ENCODE assay signal across 20 mouse cellular contexts in the genomic region with DNA sequence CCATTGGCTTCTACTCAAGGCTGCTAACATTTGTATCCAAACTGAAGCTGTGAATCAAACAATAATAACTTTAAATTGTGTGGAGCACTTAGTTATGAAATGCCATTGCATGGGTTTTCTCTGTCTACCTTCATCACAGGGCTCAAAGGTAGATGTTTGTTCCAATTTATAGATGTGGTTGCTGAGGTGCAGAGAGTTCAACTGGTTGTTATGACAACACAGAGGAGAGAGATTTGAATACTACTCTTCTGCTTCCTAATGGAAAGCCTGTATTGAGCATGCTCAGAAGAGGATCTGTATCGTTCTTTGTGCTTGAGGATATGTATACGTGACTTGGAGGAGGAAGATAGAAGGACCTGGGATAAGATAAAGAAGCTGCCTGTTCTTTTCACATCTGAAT.
DNase-seq lines count a peak whose midpoint lies in the region; TF ChIP-seq lines count a peak whose summit lies in the region.
"Had no signal": no experiment of that assay in that cellular context is flagged by ENCODE, and none has a peak within 500 bp of the region (broad histone marks: within the 10 kb centered on the region; RNA-seq: fewer than 3 reads in every experiment).

No protein-coding gene starts in this region.

- no peak for DNase-seq in gastrocnemius, adult 2 months
- no peak for DNase-seq in gastrocnemius, postnatal 4 days (ENCODE audit: low spot score in 2 of 2)
- DNase-seq in CD4-positive helper T cell, adult 2 months (ENCODE audit: low read depth, low spot score), result peak; percentile 67
- peak; percentile 22 for DNase-seq in T-cell, adult 2 months (ENCODE audit: low spot score)
- DNase-seq in naive thymus-derived CD4-positive, alpha-beta T cell, adult 2 months (ENCODE audit: low read depth), result peak; percentile 73
- DNase-seq in ovary, postnatal 14 days (ENCODE audit: low spot score), result no peak
- DNase-seq in right cerebral cortex, postnatal 10 days (ENCODE audit: low spot score in 2 of 2), result no peak
- DNase-seq: adrenal gland, adult 2 months; adrenal gland, postnatal 14 days; cerebellum, adult 18-20 months; cerebellum, adult 9-10 months; cerebellum, postnatal 25 days; forebrain, postnatal 0 days; gastrocnemius, postnatal 25 days; heart, postnatal 14 days had no signal

- peak overlapping the region; percentile 28; the same call in 1 of the 2 replicates for H3K27ac ChIP-seq in gastrocnemius, adult 2 months
- H3K27ac ChIP-seq: embryonic facial prominence, embryonic 12.5 days; embryonic facial prominence, embryonic 15.5 days; heart, embryonic 13.5 days; hindbrain, embryonic 12.5 days; hindbrain, embryonic 15.5 days had no signal

- no peak overlapping the region for H3K4me3 ChIP-seq in gastrocnemius, adult 2 months
- H3K4me3 ChIP-seq: embryonic facial prominence, embryonic 12.5 days; embryonic facial prominence, embryonic 15.5 days; heart, embryonic 13.5 days; hindbrain, embryonic 12.5 days; hindbrain, embryonic 15.5 days had no signal

- intact Hi-C loops in gastrocnemius, adult 2 months (cut with DNase I), result no loop called here

- no peak for TF ChIP-seq CTCF in gastrocnemius, adult 2 months (IDR thresholded peaks at IDR 0.05)

Comparison
In these comparisons a context has a peak if more than half of its experiments do, and no peak if none do; other contexts are left out.
1. DNase-seq: peak in CD4-positive helper T cell, adult 2 months (single experiment), T-cell, adult 2 months (single experiment) and naive thymus-derived CD4-positive, alpha-beta T cell, adult 2 months (single experiment); none in gastrocnemius, adult 2 months (single experiment), gastrocnemius, postnatal 4 days (0 of 2), ovary, postnatal 14 days (single experiment) and right cerebral cortex, postnatal 10 days (0 of 2).